Mouse (Mus musculus): Measurements from ENCODE around the gene Ext2. TPM values are rescaled to one million over a fixed set of nuclear protein-coding genes. Genes with fewer than 3 reads are reported as not detected.
A peak's percentile ranks its signal among the peaks of the same experiment; 100 is the strongest.

Gene Ext2
- total and polyA plus RNA-seq, 2 experiments from 2014 or later = 34.9 to 70.3 TPM

- WGBS = 72% methylated on average over 8 of the region's 8 CpGs
- H3K27me3 ChIP-seq (ENCODE audit: insufficient read depth, low read length) = no peaks in the 10 kb centered on the region
- no peak for TF ChIP-seq CTCF (IDR thresholded peaks at IDR 0.05; ENCODE audit: low read depth)
- DNase-seq (ENCODE audit: low spot score) (no peak), ATAC-seq (no peak)
- H3K9ac ChIP-seq (replicated peaks; ENCODE audit: low read length) = no peak overlapping the region
- no peak overlapping the region for H3K4me2 ChIP-seq (ENCODE audit: low read depth, low read length)
- H3K9me3 ChIP-seq (ENCODE audit: low read length) = no peaks in the 10 kb centered on the region
- H3K4me3 ChIP-seq (ENCODE audit: low read length) = no peak overlapping the region
- H3K4me1 ChIP-seq (ENCODE audit: insufficient read depth, low read length) = no peaks in the 10 kb centered on the region
- no peak overlapping the region for H3K27ac ChIP-seq
- peaks cover 47% of the 10 kb centered on the region for H3K36me3 ChIP-seq (ENCODE audit: insufficient read depth, low read length)
These were observed 14.9 kb downstream of the Ext2 start for GRCm38 (mm10) chr2:93807440-93807839.

GRCm38 (mm10) chr2:93806487-93807201 lies 15.7 kb downstream of the Ext2 start:
- Histone ChIP-seq H3K27ac (no peak overlapping the region), H3K4me1 (ENCODE audit: insufficient read depth, low read length) (no peaks in the 10 kb centered on the region), H3K36me3 (ENCODE audit: insufficient read depth, low read length) (peaks cover 51% of the 10 kb centered on the region), H3K27me3 (ENCODE audit: insufficient read depth, low read length) (no peaks in the 10 kb centered on the region), H3K4me3 (ENCODE audit: low read length) (no peak overlapping the region), H3K9ac (replicated peaks; ENCODE audit: low read length) (no peak overlapping the region), H3K9me3 (ENCODE audit: low read length) (no peaks in the 10 kb centered on the region), H3K4me2 (ENCODE audit: low read depth, low read length) (no peak overlapping the region)
- ATAC-seq = no peak
- no peak for DNase-seq (ENCODE audit: low spot score)
- 96% methylated on average over 6 of the region's 6 CpGs for WGBS
- TF ChIP-seq CTCF (IDR thresholded peaks at IDR 0.05; ENCODE audit: low read depth) = peak; percentile 42

GRCm38 (mm10) chr2:93805523-93805922 lies 16.8 kb downstream of the Ext2 start:
- no peak for TF ChIP-seq CTCF (IDR thresholded peaks at IDR 0.05; ENCODE audit: low read depth)
- no peaks in the 10 kb centered on the region for H3K9me3 ChIP-seq (ENCODE audit: low read length)
- 91% methylated on average over 4 of the region's 4 CpGs for WGBS
- H3K9ac ChIP-seq (replicated peaks; ENCODE audit: low read length) = no peak overlapping the region
- H3K4me1 ChIP-seq (ENCODE audit: insufficient read depth, low read length) = no peaks in the 10 kb centered on the region
- DNase-seq (ENCODE audit: low spot score) = no peak
- H3K27me3 ChIP-seq (ENCODE audit: insufficient read depth, low read length) = no peaks in the 10 kb centered on the region
- H3K4me3 ChIP-seq (ENCODE audit: low read length) = no peak overlapping the region
- H3K36me3 ChIP-seq (ENCODE audit: insufficient read depth, low read length) = peaks cover 55% of the 10 kb centered on the region
- no peak overlapping the region for H3K27ac ChIP-seq
- H3K4me2 ChIP-seq (ENCODE audit: low read depth, low read length) = no peak overlapping the region
- no peak for ATAC-seq

GRCm38 (mm10) chr2:93805066-93805465 lies 17.3 kb downstream of the Ext2 start:
- Histone ChIP-seq H3K36me3 (ENCODE audit: insufficient read depth, low read length) (peaks cover 52% of the 10 kb centered on the region), H3K9me3 (ENCODE audit: low read length) (no peaks in the 10 kb centered on the region), H3K4me1 (ENCODE audit: insufficient read depth, low read length) (no peaks in the 10 kb centered on the region), H3K4me3 (ENCODE audit: low read length) (no peak overlapping the region), H3K4me2 (ENCODE audit: low read depth, low read length) (no peak overlapping the region), H3K27ac (no peak overlapping the region), H3K27me3 (ENCODE audit: insufficient read depth, low read length) (no peaks in the 10 kb centered on the region), H3K9ac (replicated peaks; ENCODE audit: low read length) (no peak overlapping the region)
- WGBS = 83% methylated on average over 5 of the region's 5 CpGs
- ATAC-seq (no peak), DNase-seq (ENCODE audit: low spot score) (no peak)
- no peak for TF ChIP-seq CTCF (IDR thresholded peaks at IDR 0.05; ENCODE audit: low read depth)

- no peak for ATAC-seq
- WGBS = 97% methylated on average over 2 of the region's 2 CpGs
- H3K9ac ChIP-seq (replicated peaks; ENCODE audit: low read length) = no peak overlapping the region
- no peak overlapping the region for H3K27ac ChIP-seq
- H3K9me3 ChIP-seq (ENCODE audit: low read length) = no peaks in the 10 kb centered on the region
- H3K4me2 ChIP-seq (ENCODE audit: low read depth, low read length) = no peak overlapping the region
- H3K4me1 ChIP-seq (ENCODE audit: insufficient read depth, low read length) = no peaks in the 10 kb centered on the region
- no peak for DNase-seq (ENCODE audit: low spot score)
- no peak for TF ChIP-seq CTCF (IDR thresholded peaks at IDR 0.05; ENCODE audit: low read depth)
- no peaks in the 10 kb centered on the region for H3K27me3 ChIP-seq (ENCODE audit: insufficient read depth, low read length)
- H3K4me3 ChIP-seq (ENCODE audit: low read length) = no peak overlapping the region
- H3K36me3 ChIP-seq (ENCODE audit: insufficient read depth, low read length) = peaks cover 50% of the 10 kb centered on the region
These were observed 19.4 kb downstream of the Ext2 start for GRCm38 (mm10) chr2:93802947-93803346.

- no peak for TF ChIP-seq CTCF (IDR thresholded peaks at IDR 0.05; ENCODE audit: low read depth)
- no peaks in the 10 kb centered on the region for H3K27me3 ChIP-seq (ENCODE audit: insufficient read depth, low read length)
- H3K9me3 ChIP-seq (ENCODE audit: low read length) = no peaks in the 10 kb centered on the region
- H3K4me3 ChIP-seq (ENCODE audit: low read length) = no peak overlapping the region
- WGBS = 72% methylated on average over 7 of the region's 7 CpGs
- no peak overlapping the region for H3K4me2 ChIP-seq (ENCODE audit: low read depth, low read length)
- DNase-seq (ENCODE audit: low spot score) = no peak
- peaks cover 52% of the 10 kb centered on the region for H3K36me3 ChIP-seq (ENCODE audit: insufficient read depth, low read length)
- no peak overlapping the region for H3K27ac ChIP-seq
- H3K9ac ChIP-seq (replicated peaks; ENCODE audit: low read length) = no peak overlapping the region
- H3K4me1 ChIP-seq (ENCODE audit: insufficient read depth, low read length) = no peaks in the 10 kb centered on the region
- ATAC-seq = no peak
These were observed 21.3 kb downstream of the Ext2 start for GRCm38 (mm10) chr2:93801097-93801496.

GRCm38 (mm10) chr2:93797162-93797795 lies 25.1 kb downstream of the Ext2 start:
- Histone ChIP-seq H3K9ac (replicated peaks; ENCODE audit: low read length) (no peak overlapping the region), H3K4me3 (ENCODE audit: low read length) (no peak overlapping the region), H3K9me3 (ENCODE audit: low read length) (no peaks in the 10 kb centered on the region), H3K4me1 (ENCODE audit: insufficient read depth, low read length) (no peaks in the 10 kb centered on the region), H3K27me3 (ENCODE audit: insufficient read depth, low read length) (no peaks in the 10 kb centered on the region), H3K27ac (no peak overlapping the region), H3K4me2 (ENCODE audit: low read depth, low read length) (no peak overlapping the region), H3K36me3 (ENCODE audit: insufficient read depth, low read length) (peaks cover 56% of the 10 kb centered on the region)
- no peak for DNase-seq (ENCODE audit: low spot score)
- no peak for TF ChIP-seq CTCF (IDR thresholded peaks at IDR 0.05; ENCODE audit: low read depth)
- no peak for ATAC-seq
- 80% methylated on average over 19 of the region's 19 CpGs for WGBS

All from hindbrain, postnatal 0 days (tissue).